Mouse (Mus musculus) hindlimb bud, embryonic 11.5 days (tissue): Measurements from ENCODE around the gene Kng1.

Experiments
- DNase-seq: peaks from one replicate; pipeline ENCODE4 v3.0.0-alpha.2; 2012; ENCODE audit warnings: low read depth, low spot score; ENCODE audit errors: extremely low spot score

The Kng1 gene

DNA sequence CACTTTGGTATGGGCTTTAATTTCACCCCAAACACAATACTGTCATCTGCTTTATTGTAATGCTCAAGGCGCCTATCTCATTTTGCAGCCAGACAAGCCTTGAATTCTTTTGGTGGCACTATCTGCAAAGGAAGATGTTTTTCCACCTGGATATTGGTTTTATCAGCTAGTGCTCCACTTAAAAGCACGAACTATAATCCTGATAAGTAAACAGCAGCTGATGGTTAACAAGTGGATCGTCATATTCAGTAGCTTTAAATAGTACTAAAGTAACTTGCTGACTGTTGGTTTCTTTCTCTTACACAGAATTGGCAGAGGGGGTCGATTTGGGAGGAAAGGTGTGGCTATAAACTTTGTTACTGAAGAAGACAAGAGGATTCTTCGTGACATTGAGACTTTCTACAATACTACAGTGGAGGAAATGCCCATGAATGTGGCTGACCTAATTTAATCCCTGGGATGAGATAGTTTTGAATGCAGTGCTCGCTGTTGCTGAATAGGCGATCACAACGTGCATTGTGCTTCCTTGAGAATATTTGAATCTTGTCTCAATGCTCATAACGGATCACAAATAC lies 55.3 kb downstream of the Kng1 start:
- DNase-seq: no peak

DNA sequence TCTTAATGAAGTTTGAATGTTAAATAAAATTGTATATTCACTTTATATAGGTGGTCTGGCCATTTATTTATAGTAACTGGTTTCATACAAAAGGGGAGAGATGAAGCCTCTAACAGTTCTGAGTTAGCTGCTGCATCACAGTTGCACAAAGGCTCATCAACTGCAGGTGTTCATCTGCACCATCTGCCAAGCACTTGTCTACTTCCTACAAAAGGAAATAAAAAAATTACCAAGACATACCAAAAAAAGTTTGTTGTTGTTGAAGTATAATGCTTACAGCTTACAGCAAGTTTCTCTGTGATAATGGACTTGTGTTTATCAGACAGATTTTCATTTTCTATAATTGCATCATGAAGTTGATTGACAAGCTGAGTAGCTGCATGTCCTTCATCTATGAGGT lies 56.2 kb downstream of the Kng1 start:
- DNase-seq: no peak

DNA sequence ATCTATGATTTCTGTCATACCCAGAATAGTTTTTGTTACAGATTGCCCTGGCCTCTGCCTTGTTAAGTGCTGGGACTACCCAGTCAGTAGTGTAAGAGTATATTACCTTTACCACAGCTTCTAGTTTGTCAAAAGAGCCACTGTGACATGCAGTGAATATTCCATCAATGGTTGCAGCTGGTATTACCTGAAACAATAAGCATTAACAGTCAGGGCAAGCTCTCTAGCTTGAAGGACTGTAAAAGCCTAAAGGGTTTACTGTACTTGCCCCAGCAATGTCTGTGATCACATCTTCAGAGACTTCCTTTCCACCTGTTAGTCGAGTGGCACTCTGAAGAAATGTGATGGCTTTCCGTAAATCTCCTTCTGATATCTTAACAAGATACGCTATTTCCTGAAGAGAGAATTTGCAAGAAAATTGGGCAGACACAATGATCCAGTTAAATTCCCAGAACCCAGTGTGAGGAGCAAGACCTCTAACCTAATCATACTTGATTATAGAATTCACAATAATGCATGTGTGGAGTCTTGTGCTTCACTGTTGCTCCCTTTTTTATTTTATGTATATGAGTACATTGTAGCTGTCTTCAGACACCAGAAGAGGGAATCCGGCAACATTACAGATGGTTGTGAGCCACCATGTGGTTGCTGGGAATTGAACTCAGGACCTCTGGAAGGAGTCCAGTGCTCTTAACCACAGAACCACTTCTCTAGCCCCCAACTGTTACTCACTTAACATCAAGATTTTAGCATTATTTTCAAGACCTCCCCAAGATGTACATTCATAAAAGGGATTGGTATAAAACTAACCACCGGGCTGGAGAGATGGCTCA lies 56.9 kb downstream of the Kng1 start:
- no peak for DNase-seq

DNA sequence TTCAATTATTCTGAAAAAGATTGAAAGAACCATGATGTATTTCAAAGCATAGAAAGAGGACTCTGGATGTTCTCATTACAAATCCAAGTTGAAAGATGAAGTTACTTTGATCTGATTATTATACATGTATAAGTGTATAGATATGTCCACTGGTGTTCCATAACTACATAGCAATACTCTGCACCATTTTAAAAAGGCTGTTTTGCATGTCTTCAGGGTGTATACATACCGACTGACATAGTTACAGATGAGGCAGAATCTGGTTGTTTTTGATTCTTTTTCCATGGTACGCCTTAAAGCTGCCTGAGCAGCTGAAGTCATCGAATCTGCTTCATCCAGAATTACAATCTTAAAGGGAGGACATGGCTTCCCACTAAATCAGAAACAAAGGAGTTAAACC lies 57.8 kb downstream of the Kng1 start:
- DNase-seq: no peak

DNA sequence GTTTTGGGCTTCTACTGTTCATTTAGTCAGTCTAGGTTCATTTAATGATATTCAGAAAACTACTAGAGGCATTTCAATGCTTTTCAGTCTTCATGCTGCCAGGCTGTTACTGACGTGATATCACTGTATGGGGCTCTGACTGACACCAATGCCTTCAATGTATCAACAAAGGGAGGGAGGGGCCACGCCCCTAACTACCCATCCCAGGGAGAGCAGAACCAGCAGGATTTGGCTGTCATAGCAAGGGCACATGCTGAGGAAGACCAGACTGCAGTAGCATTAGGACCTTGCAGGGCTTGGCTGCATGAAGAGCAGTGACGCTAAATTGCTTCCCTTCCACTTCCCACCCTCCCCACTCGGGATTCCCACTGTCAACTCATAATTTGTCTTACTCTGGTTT lies 59.5 kb downstream of the Kng1 start:
- DNase-seq: no peak

DNA sequence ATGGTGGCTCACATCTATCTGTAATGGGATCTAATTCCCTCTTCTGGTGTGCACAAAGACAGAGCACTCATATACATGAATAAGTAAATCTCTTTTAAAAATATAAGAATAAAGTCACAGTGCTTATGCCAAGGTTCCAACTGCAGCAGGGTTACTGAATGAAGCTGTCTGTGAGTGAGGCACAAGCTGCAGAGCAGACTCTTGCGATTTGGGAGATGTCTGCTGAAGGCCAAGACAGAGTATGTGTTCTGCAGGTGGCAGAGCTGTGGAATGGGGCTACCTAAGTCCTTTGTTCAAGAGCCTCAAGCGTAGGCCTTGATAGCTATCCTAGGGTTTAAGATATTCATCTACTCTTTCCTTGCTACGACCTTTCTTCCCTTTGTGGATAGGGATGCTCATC lies 64.8 kb downstream of the Kng1 start:
- no peak for DNase-seq

DNA sequence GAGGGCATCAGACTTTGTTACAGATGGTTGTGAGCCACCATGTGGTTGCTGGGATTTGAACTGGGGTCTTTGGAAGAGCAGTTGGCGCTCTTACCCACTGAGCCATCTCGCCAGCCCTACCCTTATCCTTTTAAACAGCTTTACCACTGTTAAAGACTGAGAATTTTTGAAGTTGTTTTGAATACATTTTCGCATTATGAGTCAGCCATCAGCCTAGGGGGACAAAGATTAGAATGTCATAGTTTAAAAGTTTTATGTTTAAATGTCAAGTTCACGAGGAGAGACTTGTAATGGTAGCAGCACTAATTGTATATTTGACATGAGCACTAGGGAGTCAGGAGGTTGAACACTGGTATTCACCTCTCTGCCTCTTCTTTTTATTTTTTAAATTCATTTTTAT lies 65.4 kb downstream of the Kng1 start:
- DNase-seq: no peak

DNA sequence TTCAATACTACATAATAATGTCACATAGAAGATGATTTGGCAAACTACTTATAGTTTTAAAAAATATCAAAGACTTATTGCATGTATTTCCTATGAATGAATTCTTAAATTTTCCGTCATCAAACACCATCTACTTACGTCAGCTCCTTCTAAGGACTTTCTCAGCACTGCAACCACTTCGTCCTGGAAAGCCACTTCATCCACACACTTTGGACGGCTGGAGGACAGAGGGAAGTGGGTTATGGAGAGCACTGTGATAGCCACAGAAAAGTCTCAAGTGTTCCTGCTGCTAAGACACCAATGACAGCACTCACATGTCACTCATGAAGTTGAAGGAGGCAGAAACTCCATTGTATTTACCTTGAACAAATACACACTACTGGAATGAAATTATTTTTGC lies 66.7 kb downstream of the Kng1 start:
- no peak for DNase-seq

DNA sequence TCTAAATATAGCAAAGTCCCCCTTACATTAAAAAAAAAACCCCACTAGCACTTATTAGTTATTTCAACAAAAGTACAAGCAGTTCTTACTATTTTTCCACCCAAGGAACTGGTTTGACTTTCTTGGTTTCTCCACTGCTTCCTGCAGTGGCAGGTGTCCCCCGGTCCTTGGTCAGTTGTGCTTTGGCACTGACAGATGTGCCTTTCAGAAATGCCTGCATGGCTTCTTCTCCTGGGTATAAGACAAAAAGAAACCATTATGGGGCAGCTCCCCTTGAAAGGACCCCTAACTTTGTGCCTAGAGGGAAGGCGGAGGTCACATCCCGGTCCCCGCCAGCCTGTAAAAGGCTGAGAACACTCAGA lies 69.6 kb downstream of the Kng1 start:
- no peak for DNase-seq

DNA sequence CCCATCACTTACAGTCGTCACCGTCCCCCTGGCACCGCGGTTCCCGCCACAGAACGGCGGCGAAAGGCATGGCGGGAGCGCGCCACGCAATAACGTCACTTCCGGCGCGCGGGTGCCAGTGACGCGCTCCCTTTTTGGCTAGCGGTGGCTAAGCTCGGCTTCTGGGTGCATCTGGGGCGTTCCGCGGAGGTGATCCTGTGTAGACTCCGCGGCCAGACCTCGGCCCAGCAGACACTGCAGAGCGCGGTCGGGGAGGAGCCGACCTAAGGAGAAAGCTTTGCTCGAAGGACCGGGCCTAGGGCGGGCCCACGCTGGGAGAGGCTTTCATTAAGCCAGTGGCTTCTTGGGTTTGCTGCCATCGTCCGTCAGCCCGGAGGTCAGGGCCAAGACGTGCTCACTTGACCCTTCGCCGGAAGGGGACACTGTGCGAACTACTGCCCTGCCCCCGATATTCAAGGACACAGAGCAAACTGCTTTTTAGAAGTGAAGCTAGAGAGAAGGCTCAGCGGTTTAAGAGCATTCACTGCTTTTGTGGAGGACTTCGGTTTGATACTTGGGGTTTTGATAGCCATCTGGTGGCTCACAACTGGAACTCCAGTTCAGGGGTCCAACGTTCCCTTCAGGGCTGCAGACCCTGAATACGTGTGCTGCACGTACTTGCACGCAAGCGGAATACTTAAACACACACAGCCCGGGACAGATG lies 70.2 kb downstream of the Kng1 start, which contains the start of gene Rfc4:
TSS of gene Rfc4 (minus strand) at position 65 of the 703 bp plus-strand sequence.
- DNase-seq: no peak

DNA sequence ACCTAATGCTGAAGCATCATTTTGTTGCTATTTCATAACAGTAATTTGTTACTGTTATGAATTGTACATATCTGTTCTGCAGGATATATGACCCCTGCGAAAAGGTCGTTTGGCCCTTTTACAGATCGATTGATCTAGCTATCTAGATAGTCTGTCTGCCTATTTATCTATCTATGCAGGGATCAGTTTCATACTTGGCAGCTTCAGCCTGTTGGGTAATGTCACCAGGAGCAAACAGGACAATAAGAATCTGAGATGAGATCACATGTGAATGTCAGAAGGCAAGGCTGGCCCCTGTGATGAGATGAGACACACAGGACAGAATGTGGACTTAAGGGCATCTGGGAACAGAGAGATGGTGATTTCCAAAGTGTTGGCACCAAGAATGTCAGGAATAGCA lies 72.6 kb downstream of the Kng1 start:
- no peak for DNase-seq
